Comparison of ENCODE assay signal across 29 mouse cellular contexts in genomic region chr1:119828160-119828559, GRCm38 (mm10). TPM values are rescaled to one million over a fixed set of nuclear protein-coding genes. Genes with fewer than 3 reads are reported as not detected.
DNase-seq lines count a peak whose midpoint lies in the region; ATAC-seq and TF ChIP-seq lines count a peak whose summit lies in the region.
"Had no signal": no experiment of that assay in that cellular context is flagged by ENCODE, and none has a peak within 500 bp of the region (broad histone marks: within the 10 kb centered on the region; RNA-seq: fewer than 3 reads in every experiment).

No protein-coding gene starts in this region.

- WGBS in kidney, adult 2 months: 71% methylated on average over 1 of the region's 1 CpGs
- 92% methylated on average over 1 of the region's 1 CpGs for WGBS in kidney, embryonic 14.5 days
- WGBS in heart, embryonic 12.5 days: 98% methylated on average over 1 of the region's 1 CpGs

- no peaks in the 10 kb centered on the region for H3K9me3 ChIP-seq in kidney, embryonic 14.5 days (ENCODE audit: control insufficient read depth, low read length)
- H3K9me3 ChIP-seq in heart, embryonic 12.5 days (replicated peaks): no peaks in the 10 kb centered on the region
- H3K9me3 ChIP-seq: embryonic facial prominence, embryonic 12.5 days; forebrain, embryonic 12.5 days; hindbrain, embryonic 15.5 days; intestine, embryonic 15.5 days; limb, embryonic 10.5 days; liver, embryonic 15.5 days; neural tube, embryonic 12.5 days had no signal

- no peak for DNase-seq in gastrocnemius, adult 2 months
- no peak for DNase-seq in gastrocnemius, postnatal 25 days
- peak; percentile 66 for DNase-seq in kidney, adult 2 months
- peak; percentile 35 to 49 for DNase-seq in heart, postnatal 10 days
- no peak for DNase-seq in lung, adult 18-20 months
- no peak for DNase-seq in adrenal gland, postnatal 4 days (ENCODE audit: low spot score in 2 of 2)
- DNase-seq: adrenal gland, postnatal 25 days; cerebellum, adult 11 months; cerebellum, postnatal 10 days; gastrocnemius, postnatal 10 days; kidney, postnatal 10 days; liver; lung, postnatal 4 days; midbrain, embryonic 14.5 days; right cerebral cortex, postnatal 14 days; thymus, adult 2 months; thymus, postnatal 4 days had no signal

- intact Hi-C loops in gastrocnemius, adult 2 months (cut with DNase I): no loop called here
- intact Hi-C loops in heart, postnatal 10 days (cut with DNase I): no loop called here

- H3K4me2 ChIP-seq in kidney, embryonic 14.5 days (replicated peaks; ENCODE audit: low read depth, low read length): no peak overlapping the region
- H3K4me2 ChIP-seq in heart, embryonic 12.5 days: no peak overlapping the region
- H3K4me2 ChIP-seq: embryonic facial prominence, embryonic 12.5 days; forebrain, embryonic 12.5 days; hindbrain, embryonic 15.5 days; intestine, embryonic 15.5 days; liver, embryonic 15.5 days; neural tube, embryonic 12.5 days had no signal

- no peak for TF ChIP-seq POLR2A in kidney, adult 2 months (IDR thresholded peaks at IDR 0.05; ENCODE audit: low read depth, low read length)

- TF ChIP-seq CTCF in gastrocnemius, adult 2 months (IDR thresholded peaks at IDR 0.05): no peak
- TF ChIP-seq CTCF in kidney, adult 2 months (conservative IDR thresholded peaks at IDR 0.05; ENCODE audit: insufficient read depth, insufficient read length, low read depth, low read length): no peak

- no peak overlapping the region for H3K9ac ChIP-seq in kidney, embryonic 14.5 days (ENCODE audit: low read depth, low read length)
- H3K9ac ChIP-seq in heart, embryonic 12.5 days: no peak overlapping the region
- H3K9ac ChIP-seq: embryonic facial prominence, embryonic 12.5 days; forebrain, embryonic 12.5 days; hindbrain, embryonic 15.5 days; intestine, embryonic 15.5 days; liver, embryonic 15.5 days; neural tube, embryonic 12.5 days had no signal

- no peak overlapping the region for H3K4me3 ChIP-seq in gastrocnemius, adult 2 months
- H3K4me3 ChIP-seq in kidney, adult 2 months (ENCODE audit: insufficient read depth, low read depth, low read length): no peak overlapping the region
- no peak overlapping the region for H3K4me3 ChIP-seq in kidney, embryonic 14.5 days (ENCODE audit: low read length)
- no peak overlapping the region for H3K4me3 ChIP-seq in heart, embryonic 12.5 days
- H3K4me3 ChIP-seq: embryonic facial prominence, embryonic 12.5 days; forebrain, embryonic 12.5 days; hindbrain, embryonic 15.5 days; intestine, embryonic 15.5 days; layer of hippocampus, adult 2 months; limb, embryonic 10.5 days; liver, embryonic 15.5 days; neural tube, embryonic 12.5 days had no signal

- no peaks in the 10 kb centered on the region for H3K36me3 ChIP-seq in kidney, adult 2 months (ENCODE audit: control insufficient read depth, insufficient read depth, low read length)
- H3K36me3 ChIP-seq in kidney, embryonic 14.5 days (ENCODE audit: control insufficient read depth, insufficient read depth, low read length): no peaks in the 10 kb centered on the region
- H3K36me3 ChIP-seq in heart, embryonic 12.5 days: no peaks in the 10 kb centered on the region
- H3K36me3 ChIP-seq: embryonic facial prominence, embryonic 12.5 days; forebrain, embryonic 12.5 days; hindbrain, embryonic 15.5 days; intestine, embryonic 15.5 days; limb, embryonic 10.5 days; liver, embryonic 15.5 days; neural tube, embryonic 12.5 days had no signal

- H3K4me1 ChIP-seq in kidney, adult 2 months (ENCODE audit: control insufficient read depth, insufficient read depth, low read length): peaks cover 6% of the 10 kb centered on the region; the same call in 1 of the 2 replicates
- H3K4me1 ChIP-seq in kidney, embryonic 14.5 days (ENCODE audit: control insufficient read depth, insufficient read depth, low read length): no peaks in the 10 kb centered on the region
- peaks cover 6% of the 10 kb centered on the region for H3K4me1 ChIP-seq in heart, embryonic 12.5 days (replicated peaks)
- H3K4me1 ChIP-seq: embryonic facial prominence, embryonic 12.5 days; hindbrain, embryonic 15.5 days; intestine, embryonic 15.5 days; limb, embryonic 10.5 days; liver, embryonic 15.5 days had no signal

- ATAC-seq in kidney, embryonic 14.5 days (ENCODE audit: low FRiP score, low TSS enrichment): no peak
- no peak for ATAC-seq in heart, embryonic 12.5 days (ENCODE audit: insufficient number of reproducible peaks, low FRiP score)
- ATAC-seq: CD4-positive, CD25-positive, alpha-beta regulatory T cell, adult 4 months; intestine, embryonic 15.5 days had no signal

- H3K27me3 ChIP-seq in kidney, adult 2 months (replicated peaks; ENCODE audit: control insufficient read depth, insufficient read depth, low read length): no peaks in the 10 kb centered on the region
- H3K27me3 ChIP-seq in kidney, embryonic 14.5 days (ENCODE audit: control insufficient read depth, insufficient read depth, low read length): no peaks in the 10 kb centered on the region
- no peaks in the 10 kb centered on the region for H3K27me3 ChIP-seq in heart, embryonic 12.5 days (replicated peaks)
- H3K27me3 ChIP-seq: embryonic facial prominence, embryonic 12.5 days; forebrain, embryonic 12.5 days; hindbrain, embryonic 15.5 days; intestine, embryonic 15.5 days; liver, embryonic 15.5 days; neural tube, embryonic 12.5 days had no signal

- peak overlapping the region; percentile 72 for H3K27ac ChIP-seq in gastrocnemius, adult 2 months
- 0 out of 2 replicates have a peak overlapping the region, but pooled peaks have one; percentile 16 for H3K27ac ChIP-seq in kidney, adult 2 months (ENCODE audit: insufficient read depth, low read depth, low read length)
- no peak overlapping the region for H3K27ac ChIP-seq in kidney, embryonic 14.5 days (ENCODE audit: low read depth, low read length)
- peak overlapping the region; percentile 67 for H3K27ac ChIP-seq in heart, embryonic 12.5 days (ENCODE audit: poor library complexity, severe bottlenecking)
- H3K27ac ChIP-seq: embryonic facial prominence, embryonic 12.5 days; forebrain, embryonic 12.5 days; hindbrain, embryonic 15.5 days; intestine, embryonic 15.5 days; layer of hippocampus, adult 2 months; limb, embryonic 10.5 days; liver, embryonic 15.5 days; neural tube, embryonic 12.5 days; stomach, postnatal 0 days had no signal

RNA-seq across cellular contexts. Expression of gene Ptpn4, which starts 9.3 kb away (rescaled TPM):
- 10 to 100 TPM; 25.8 to 39.1 TPM for total RNA-seq in gastrocnemius, adult 2 months (2021)
- total RNA-seq in gastrocnemius, postnatal 25 days (2021): 10 to 100 TPM; 21.2 to 42.4 TPM
- 2.9 and 3.6 TPM in 2 replicates for polyA plus RNA-seq in kidney, adult 2 months (2012; rRNA removed)
- 11.9 and 13.5 TPM in 2 replicates for polyA plus RNA-seq in kidney, embryonic 14.5 days (2014; fragmentation: Nextera tagmentation; extraction: Ambion mirVana)
- polyA plus RNA-seq in heart, embryonic 12.5 days (2016; fragmentation: Nextera tagmentation; extraction: Ambion mirVana): 6.4 and 7.5 TPM in 2 replicates
- 10 to 100 TPM; 32.6 to 36.1 TPM for total RNA-seq in heart, postnatal 10 days (2021)
- total RNA-seq in adrenal gland, postnatal 4 days (2021): 10 to 100 TPM; 30.2 to 31.7 TPM

Comparison
In these comparisons a context has a peak if more than half of its experiments do, and no peak if none do; other contexts are left out.
1. DNase-seq: peak in kidney, adult 2 months (single experiment) and heart, postnatal 10 days (2 of 2); none in gastrocnemius, adult 2 months (single experiment), gastrocnemius, postnatal 25 days (single experiment), lung, adult 18-20 months (0 of 2) and adrenal gland, postnatal 4 days (0 of 2).